ENCODE assay signal across 14 mouse cellular contexts in genomic region chr2:128768545-128769247, GRCm38 (mm10).
"Had no signal": no experiment of that assay in that cellular context is flagged by ENCODE, and none has a peak within 500 bp of the region (broad histone marks: within the 10 kb centered on the region; RNA-seq: fewer than 3 reads in every experiment).

No protein-coding gene starts in this region.

- H3K27ac ChIP-seq: limb, embryonic 15.5 days; liver, embryonic 12.5 days; midbrain, embryonic 10.5 days; neural tube, embryonic 15.5 days; stomach, embryonic 15.5 days had no signal

- H3K9ac ChIP-seq: limb, embryonic 15.5 days; liver, embryonic 12.5 days; lung, embryonic 14.5 days; neural tube, embryonic 15.5 days; stomach, embryonic 15.5 days had no signal

- H3K4me2 ChIP-seq: limb, embryonic 15.5 days; liver, embryonic 12.5 days; lung, embryonic 14.5 days; neural tube, embryonic 15.5 days; stomach, embryonic 15.5 days had no signal

- H3K9me3 ChIP-seq: limb, embryonic 15.5 days; liver, embryonic 12.5 days; midbrain, embryonic 10.5 days; neural tube, embryonic 15.5 days; stomach, embryonic 15.5 days had no signal

- H3K4me3 ChIP-seq: limb, embryonic 15.5 days; liver, embryonic 12.5 days; midbrain, embryonic 10.5 days; myocyte; neural tube, embryonic 15.5 days; stomach, embryonic 15.5 days had no signal

- DNase-seq: layer of hippocampus, adult 9-11 months; layer of hippocampus, postnatal 36 days; lung, embryonic 14.5 days; lung, postnatal 10 days; lung, postnatal 4 days; midbrain, embryonic 14.5 days; spleen, adult 18-20 months; thymus, postnatal 4 days had no signal

- ATAC-seq: liver, embryonic 12.5 days had no signal

- H3K27me3 ChIP-seq: limb, embryonic 15.5 days; liver, embryonic 12.5 days; neural tube, embryonic 15.5 days; stomach, embryonic 15.5 days had no signal

- H3K4me1 ChIP-seq: limb, embryonic 15.5 days; liver, embryonic 12.5 days; neural tube, embryonic 15.5 days; stomach, embryonic 15.5 days had no signal

- H3K36me3 ChIP-seq: midbrain, embryonic 10.5 days; neural tube, embryonic 15.5 days had no signal
